Mouse (Mus musculus) stomach, embryonic 15.5 days (tissue): ENCODE data around the gene Cytip. TPM values are rescaled to one million over a fixed set of nuclear protein-coding genes. Genes with fewer than 3 reads are reported as not detected.

ENCODE experiments used
- ATAC-seq: fragments of 200-750 bp; cut with Nextera tagmentation; 2 replicates; pipeline ENCODE4 v1.8.0; 2017; ENCODE audit warnings: low read depth, moderate number of reproducible peaks, moderate TSS enrichment; ENCODE audit not compliant: insufficient read depth, low FRiP score
- H3K27ac ChIP-seq: fragments of 300-500 bp; sonication (generic); 2 replicates; pipeline ENCODE4 v1.5.1; 2015; ENCODE audit warnings: mild to moderate bottlenecking, inconsistent platforms
- H3K27me3 ChIP-seq: fragments of 300-500 bp; sonication (generic); replicated peaks from 2 replicates; pipeline ENCODE4 v1.6.1; 2015; ENCODE audit warnings: inconsistent platforms
- H3K36me3 ChIP-seq: fragments of 300-500 bp; sonication (generic); 2 replicates; pipeline ENCODE4 v1.6.1; 2015; ENCODE audit warnings: inconsistent platforms
- H3K4me1 ChIP-seq: fragments of 300-500 bp; sonication (generic); 2 replicates; pipeline ENCODE4 v1.6.1; 2015; ENCODE audit warnings: inconsistent platforms
- H3K4me2 ChIP-seq: fragments of 300-500 bp; sonication (generic); 2 replicates; pipeline ENCODE4 v1.6.1; 2015; ENCODE audit warnings: mild to moderate bottlenecking, inconsistent platforms
- H3K4me3 ChIP-seq: fragments of 300-500 bp; sonication (generic); replicated peaks from 2 replicates; pipeline ENCODE4 v1.5.1; 2015; ENCODE audit warnings: inconsistent platforms
- H3K9ac ChIP-seq: fragments of 300-500 bp; sonication (generic); 2 replicates; pipeline ENCODE4 v1.6.1; 2015; ENCODE audit warnings: inconsistent platforms
- H3K9me3 ChIP-seq: fragments of 300-500 bp; sonication (generic); 2 replicates; pipeline ENCODE4 v1.6.1; 2016; ENCODE audit warnings: inconsistent platforms
- WGBS: fragments of 180-500 bp; shearing (Covaris S2); methylation state at CpG from one replicate; pipeline ENCODE4 v1.1.7; 2015; 5-methylcytosine and 5-hydroxymethylcytosine counted together
- polyA plus RNA-seq: library from polyadenylated mRNA; unstranded; fragments of >200 nt; fragmentation: Nextera tagmentation; extraction: Ambion mirVana; gene quantifications from 2 replicates; pipeline ENCODE4 v1.2.1, GENCODE M21; 2015

Gene Cytip
- polyA plus RNA-seq, result 2.2 and 2.3 TPM in 2 replicates

DNA sequence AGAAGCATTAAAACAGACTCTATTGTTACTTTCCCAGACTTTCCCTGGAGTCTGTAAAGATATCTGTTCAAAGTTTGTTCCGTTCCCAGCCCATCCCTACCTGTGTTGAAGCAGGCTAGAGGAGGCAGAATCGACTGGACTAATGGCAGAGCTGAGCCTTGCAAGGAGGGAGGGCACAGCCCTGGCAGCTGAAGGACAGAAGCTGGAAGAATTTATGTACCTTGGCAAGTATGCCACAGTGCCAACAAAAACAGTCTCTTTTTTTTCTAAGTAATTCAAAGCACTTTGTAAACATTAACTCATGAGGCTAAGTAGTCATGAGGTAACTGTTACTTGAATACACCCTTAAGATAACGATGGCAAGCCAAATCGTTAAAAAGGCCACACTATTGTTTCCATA, at the start of gene Cytip:
Gene Cytip (minus strand): TSS at position 187 of the 400 bp plus-strand sequence.
- H3K27ac ChIP-seq, result no peak within 1 kb of the TSS
- no peaks in the 10 kb centered on the region for H3K9me3 ChIP-seq
- no peaks in the 10 kb centered on the region for H3K4me1 ChIP-seq
- no peak within 1 kb of the TSS for H3K9ac ChIP-seq
- no peak; the same call in 1 of the 2 replicates for ATAC-seq
- H3K36me3 ChIP-seq, result no peaks in the 10 kb centered on the region
- no peaks in the 10 kb centered on the region for H3K27me3 ChIP-seq
- no peak within 1 kb of the TSS for H3K4me2 ChIP-seq
- 56% methylated on average over 4 of the region's 4 CpGs for WGBS
- no peak within 1 kb of the TSS for H3K4me3 ChIP-seq

DNA sequence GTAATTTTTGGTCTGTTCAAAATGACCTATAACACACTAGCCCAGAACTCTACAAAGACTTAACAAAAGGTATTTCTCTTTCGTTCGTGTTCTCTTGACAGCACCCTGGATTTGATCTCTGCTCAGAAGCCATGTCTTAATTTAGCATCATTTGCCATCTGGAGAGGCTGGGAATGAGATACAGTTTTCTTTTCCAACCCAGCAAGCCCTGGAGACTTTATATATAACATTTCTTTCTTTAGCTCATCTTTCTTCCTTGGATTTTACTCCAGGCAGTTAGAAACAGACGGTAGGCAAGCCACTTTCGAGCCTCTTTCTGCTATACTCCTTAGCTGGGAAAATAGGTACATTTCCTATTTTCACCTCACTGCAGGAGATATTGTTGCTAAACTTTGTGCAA, 45.3 kb upstream of the Cytip start:
- WGBS, result 78% methylated on average over 4 of the region's 4 CpGs
- no peak overlapping the region for H3K9ac ChIP-seq
- no peak overlapping the region for H3K4me3 ChIP-seq
- H3K36me3 ChIP-seq, result no peaks in the 10 kb centered on the region
- no peaks in the 10 kb centered on the region for H3K27me3 ChIP-seq
- H3K27ac ChIP-seq, result no peak overlapping the region
- H3K9me3 ChIP-seq, result no peaks in the 10 kb centered on the region
- no peaks in the 10 kb centered on the region for H3K4me1 ChIP-seq
- H3K4me2 ChIP-seq, result no peak overlapping the region
- ATAC-seq, result no peak

- no peak overlapping the region for H3K4me2 ChIP-seq
- no peaks in the 10 kb centered on the region for H3K9me3 ChIP-seq
- no peaks in the 10 kb centered on the region for H3K4me1 ChIP-seq
- no peak overlapping the region for H3K4me3 ChIP-seq
- H3K27me3 ChIP-seq, result no peaks in the 10 kb centered on the region
- H3K36me3 ChIP-seq, result no peaks in the 10 kb centered on the region
- H3K27ac ChIP-seq, result no peak overlapping the region
- H3K9ac ChIP-seq, result no peak overlapping the region
- WGBS, result 69% methylated on average over 2 of the region's 2 CpGs
- no peak for ATAC-seq
Observed at GRCm38 (mm10) chr2:58237487-58237886, 42.2 kb upstream of the Cytip start.

- H3K9ac ChIP-seq, result no peak overlapping the region
- WGBS, result 58% methylated on average over 6 of the region's 6 CpGs
Observed at GRCm38 (mm10) chr2:58199442-58199841, 4.1 kb upstream of the Cytip start.

DNA sequence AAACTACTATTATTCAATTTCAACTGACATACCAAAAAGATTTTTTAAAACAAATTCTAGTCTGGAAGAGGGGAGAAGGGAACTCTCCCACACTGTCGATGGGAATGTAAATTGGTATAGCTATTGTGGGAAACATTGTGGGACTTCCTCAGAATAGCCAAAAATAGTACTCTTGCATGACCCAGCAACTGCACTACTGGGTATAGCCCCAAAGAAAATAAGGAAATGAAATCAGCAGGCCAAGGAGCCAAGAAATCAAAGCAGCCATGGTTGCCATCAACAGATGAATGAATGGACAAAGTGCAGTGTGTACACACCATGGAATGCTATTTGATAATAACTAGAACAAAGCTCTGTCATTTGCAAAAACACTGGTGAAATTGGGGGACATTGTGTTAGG, 1.5 kb upstream of the Cytip start:
- Histone ChIP-seq H3K27ac (no peak overlapping the region), H3K36me3 (no peaks in the 10 kb centered on the region), H3K4me3 (no peak overlapping the region), H3K9ac (no peak overlapping the region), H3K4me2 (no peak overlapping the region), H3K27me3 (no peaks in the 10 kb centered on the region), H3K9me3 (no peaks in the 10 kb centered on the region), H3K4me1 (no peaks in the 10 kb centered on the region)
- no peak for ATAC-seq
- WGBS, result 45% methylated on average over 1 of the region's 1 CpGs

More at GRCm38 (mm10) chr2:58199442-58199841, 4.1 kb upstream of the Cytip start:
- Histone ChIP-seq H3K27ac (no peak overlapping the region), H3K4me2 (no peak overlapping the region), H3K36me3 (no peaks in the 10 kb centered on the region), H3K27me3 (no peaks in the 10 kb centered on the region), H3K9me3 (no peaks in the 10 kb centered on the region), H3K4me1 (no peaks in the 10 kb centered on the region), H3K4me3 (no peak overlapping the region)
- no peak for ATAC-seq

DNA sequence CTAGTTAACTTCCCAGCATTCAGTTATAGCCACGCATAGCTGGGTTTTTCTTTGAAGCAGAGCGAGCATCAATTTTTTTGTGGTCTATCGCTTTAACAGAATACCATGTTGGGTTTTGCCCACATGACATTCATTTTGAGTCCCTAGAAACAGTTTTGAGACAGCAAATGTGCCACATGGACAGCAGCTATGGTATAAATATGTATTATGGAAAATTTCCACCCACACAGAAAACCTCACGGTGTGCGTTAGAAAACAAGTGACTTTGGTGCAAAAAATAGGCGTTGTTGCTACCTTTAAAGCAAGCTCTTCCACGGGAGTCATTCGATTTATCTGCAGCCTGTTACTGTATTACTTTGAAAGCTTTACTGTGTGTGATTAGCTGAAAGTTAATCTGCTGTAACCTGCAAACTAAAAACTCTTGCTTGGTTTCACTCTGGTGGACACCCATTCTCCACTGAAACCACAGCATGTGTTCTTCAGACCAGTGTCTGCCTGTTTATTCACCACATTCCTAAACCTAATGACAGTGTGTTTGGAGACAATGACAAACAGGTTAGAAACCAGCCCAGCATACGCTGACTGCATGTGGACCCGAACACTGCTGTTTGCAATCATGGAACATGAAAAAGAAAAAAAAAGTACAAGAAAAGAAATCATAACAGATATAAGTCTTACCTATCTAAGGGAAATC, 763 bp downstream of the Cytip start:
- ATAC-seq, result no peak
- H3K27ac ChIP-seq, result no peak overlapping the region

DNA sequence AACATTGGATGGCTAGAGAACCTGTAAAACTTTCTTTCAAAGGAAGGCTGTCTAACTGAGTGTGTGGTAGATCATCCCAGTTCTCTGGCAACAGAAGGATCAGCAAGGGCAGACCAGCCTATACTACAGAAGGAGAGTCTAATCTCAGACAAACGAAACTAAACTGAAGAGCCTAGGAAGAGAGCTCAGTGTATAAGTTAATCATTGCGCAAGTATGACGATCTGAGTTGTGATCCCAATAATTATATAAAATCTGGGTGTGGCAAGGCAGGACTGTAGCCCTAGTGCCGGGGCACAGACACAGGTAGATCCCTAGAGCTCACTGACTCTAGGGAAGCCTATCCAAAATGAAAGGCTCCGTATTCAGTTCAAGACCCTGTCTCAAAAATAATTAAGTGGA, 3.2 kb downstream of the Cytip start:
- Histone ChIP-seq H3K27ac (no peak overlapping the region), H3K4me3 (no peak overlapping the region), H3K36me3 (no peaks in the 10 kb centered on the region), H3K27me3 (no peaks in the 10 kb centered on the region), H3K4me2 (no peak overlapping the region), H3K9me3 (no peaks in the 10 kb centered on the region), H3K9ac (no peak overlapping the region), H3K4me1 (no peaks in the 10 kb centered on the region)
- ATAC-seq, result no peak
- 86% methylated on average over 5 of the region's 5 CpGs for WGBS

More for the DNA sequence above, 763 bp downstream of the Cytip start:
- no peaks in the 10 kb centered on the region for H3K9me3 ChIP-seq
- no peak overlapping the region for H3K4me2 ChIP-seq
- H3K27me3 ChIP-seq, result no peaks in the 10 kb centered on the region
- no peaks in the 10 kb centered on the region for H3K4me1 ChIP-seq
- H3K36me3 ChIP-seq, result no peaks in the 10 kb centered on the region
- H3K4me3 ChIP-seq, result no peak overlapping the region
- WGBS, result 81% methylated on average over 10 of the region's 10 CpGs
- no peak overlapping the region for H3K9ac ChIP-seq

- Histone ChIP-seq H3K9ac (no peak overlapping the region), H3K4me3 (no peak overlapping the region), H3K9me3 (no peaks in the 10 kb centered on the region), H3K4me2 (no peak overlapping the region), H3K27ac (no peak overlapping the region), H3K36me3 (no peaks in the 10 kb centered on the region), H3K4me1 (no peaks in the 10 kb centered on the region), H3K27me3 (no peaks in the 10 kb centered on the region)
- no peak for ATAC-seq
- 55% methylated on average over 4 of the region's 4 CpGs for WGBS
Observed at GRCm38 (mm10) chr2:58189501-58189900, 5.8 kb downstream of the Cytip start.

DNA sequence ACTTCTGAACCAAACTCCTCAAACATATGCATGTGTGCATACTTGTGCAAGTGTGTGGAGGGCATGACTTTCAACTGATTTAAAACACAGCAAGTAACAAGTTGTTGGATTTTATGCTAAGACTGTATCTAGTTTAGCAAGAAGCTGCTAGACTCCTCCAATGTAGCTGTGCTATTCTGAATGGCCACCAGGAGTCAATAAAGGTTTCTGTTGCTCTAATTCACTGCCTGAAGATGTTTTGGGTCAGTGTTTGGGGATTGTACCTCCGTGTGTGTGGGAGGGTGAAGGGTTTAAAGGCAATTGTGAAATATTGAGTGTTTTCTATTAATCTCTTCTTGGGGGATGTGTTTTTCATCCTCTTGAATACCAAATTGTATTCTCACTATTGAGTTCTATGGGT, 6.4 kb downstream of the Cytip start:
- Histone ChIP-seq H3K4me1 (no peaks in the 10 kb centered on the region), H3K27me3 (no peaks in the 10 kb centered on the region), H3K9ac (no peak overlapping the region), H3K9me3 (no peaks in the 10 kb centered on the region), H3K27ac (no peak overlapping the region), H3K4me2 (no peak overlapping the region), H3K4me3 (no peak overlapping the region), H3K36me3 (no peaks in the 10 kb centered on the region)
- 41% methylated on average over 1 of the region's 1 CpGs for WGBS
- no peak for ATAC-seq

DNA sequence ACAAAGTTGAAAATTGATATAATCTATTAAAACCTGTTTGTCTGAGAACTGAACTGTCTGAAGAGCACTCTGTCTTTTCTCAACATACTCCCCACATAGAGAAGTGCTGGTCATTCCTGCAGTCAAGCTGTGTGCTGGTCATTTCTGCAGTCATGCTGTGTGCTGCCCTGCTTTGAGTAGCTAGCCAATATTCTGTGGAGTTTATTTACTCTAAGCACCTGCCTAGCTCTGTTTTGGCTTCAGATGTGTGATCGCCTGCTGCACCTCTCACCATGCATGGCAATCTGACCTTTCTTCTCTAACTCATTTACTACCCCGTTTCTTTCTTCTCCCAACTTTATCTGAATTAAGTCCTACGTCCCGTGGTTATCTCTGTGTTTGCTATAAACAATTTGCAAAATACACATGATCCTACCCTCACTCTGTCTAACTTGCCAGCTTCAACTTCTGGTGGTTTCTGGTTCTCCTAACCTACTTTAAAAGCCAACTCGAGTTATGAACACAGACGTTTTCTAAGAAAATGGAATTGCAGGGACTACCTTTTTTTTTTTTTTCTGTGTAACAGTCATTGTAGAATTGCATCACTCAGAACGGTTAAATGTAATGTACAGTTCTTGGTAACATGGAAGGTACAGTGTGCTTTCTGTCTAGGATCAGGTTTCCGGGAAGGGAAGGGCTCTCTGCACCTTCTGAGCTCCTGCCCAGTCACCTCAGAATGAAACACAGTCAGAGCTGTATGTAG, 7.9 kb downstream of the Cytip start:
- no peaks in the 10 kb centered on the region for H3K27me3 ChIP-seq
- H3K9ac ChIP-seq, result no peak overlapping the region
- no peak overlapping the region for H3K4me3 ChIP-seq
- H3K36me3 ChIP-seq, result no peaks in the 10 kb centered on the region
- no peaks in the 10 kb centered on the region for H3K4me1 ChIP-seq
- no peak overlapping the region for H3K27ac ChIP-seq
- H3K9me3 ChIP-seq, result no peaks in the 10 kb centered on the region
- H3K4me2 ChIP-seq, result no peak overlapping the region
- WGBS, result 59% methylated on average over 8 of the region's 8 CpGs
- no peak for ATAC-seq

GRCm38 (mm10) chr2:58184197-58184596, 11.1 kb downstream of the Cytip start:
- H3K4me1 ChIP-seq, result no peaks in the 10 kb centered on the region
- no peak for ATAC-seq
- H3K9me3 ChIP-seq, result no peaks in the 10 kb centered on the region
- H3K9ac ChIP-seq, result no peak overlapping the region
- H3K27ac ChIP-seq, result no peak overlapping the region
- H3K27me3 ChIP-seq, result no peaks in the 10 kb centered on the region
- no peak overlapping the region for H3K4me3 ChIP-seq
- WGBS, result 80% methylated on average over 2 of the region's 2 CpGs
- H3K4me2 ChIP-seq, result no peak overlapping the region
- no peaks in the 10 kb centered on the region for H3K36me3 ChIP-seq

DNA sequence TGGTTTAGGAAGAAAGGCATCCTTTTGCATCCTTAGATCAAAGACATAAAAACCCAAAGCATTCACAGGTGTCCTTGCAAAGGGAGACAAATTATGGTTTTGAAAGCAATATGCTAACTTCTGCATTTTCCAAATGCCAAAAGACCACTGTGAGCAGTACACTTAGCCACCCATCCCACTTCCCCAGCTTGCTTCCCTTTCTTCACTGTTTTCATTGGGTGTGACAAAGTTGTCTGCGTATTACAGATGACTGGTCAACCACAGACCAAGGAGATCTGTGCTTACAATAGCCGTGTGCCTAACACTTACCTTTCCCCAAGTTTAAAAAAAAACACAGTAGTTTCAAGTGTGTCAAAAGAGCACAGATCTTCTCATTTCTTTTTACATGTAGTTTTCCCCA, 11.7 kb downstream of the Cytip start:
- Histone ChIP-seq H3K27ac (no peak overlapping the region), H3K4me3 (no peak overlapping the region), H3K9ac (no peak overlapping the region), H3K4me2 (no peak overlapping the region), H3K27me3 (no peaks in the 10 kb centered on the region), H3K36me3 (no peaks in the 10 kb centered on the region), H3K4me1 (no peaks in the 10 kb centered on the region), H3K9me3 (no peaks in the 10 kb centered on the region)
- ATAC-seq, result no peak
- 72% methylated on average over 2 of the region's 2 CpGs for WGBS
